22 mouse cellular contexts compared by ENCODE assay signal in the genomic region with DNA sequence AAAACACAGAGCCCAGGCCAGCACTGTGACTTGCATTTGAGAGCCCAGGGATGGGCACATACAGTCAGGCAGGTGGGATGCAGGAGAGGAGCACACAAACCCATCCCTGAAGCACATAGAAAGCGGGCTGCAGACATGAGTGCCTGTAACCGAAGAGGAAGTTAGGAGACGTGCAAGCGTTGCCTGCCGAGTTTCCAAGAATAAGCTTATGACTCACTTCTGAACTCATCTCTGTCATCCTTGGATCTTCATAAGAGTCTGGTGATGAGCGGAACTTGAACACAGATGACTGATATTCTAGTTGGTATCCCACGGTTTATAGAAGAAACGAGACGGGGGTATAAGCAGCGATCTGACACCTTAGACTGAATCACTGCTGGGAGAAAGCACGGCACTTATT. TPM values are rescaled to one million over a fixed set of nuclear protein-coding genes. Genes with fewer than 3 reads are reported as not detected.
A peak's percentile ranks its signal among the peaks of the same experiment; 100 is the strongest.
DNase-seq lines count a peak whose midpoint lies in the region; ATAC-seq lines count a peak whose summit lies in the region.
"Had no signal": no experiment of that assay in that cellular context is flagged by ENCODE, and none has a peak within 500 bp of the region (broad histone marks: within the 10 kb centered on the region; RNA-seq: fewer than 3 reads in every experiment).

No protein-coding gene starts in this region.

- no peak for DNase-seq in heart, adult 8-10 months (ENCODE audit: low spot score)
- peak; percentile 23 for DNase-seq in lung, postnatal 36 days
- no peak for DNase-seq in lung, postnatal 25 days (ENCODE audit: low spot score)
- no peak for DNase-seq in retina, postnatal 1 day
- no peak for DNase-seq in embryo, embryonic 9.5 days (ENCODE audit: extremely low spot score)
- DNase-seq: cerebellum, adult 9-11 months; heart, adult 11 months; heart, postnatal 14 days; kidney, adult 2 months; kidney, postnatal 14 days; layer of hippocampus, postnatal 36 days; lung, embryonic 14.5 days; right cerebral cortex, postnatal 25 days; thymus, postnatal 14 days had no signal

- ATAC-seq in heart, embryonic 11.5 days (replicated peaks; ENCODE audit: insufficient number of reproducible peaks, low FRiP score, low TSS enrichment): no peak
- peak; percentile 55 for ATAC-seq in granulocyte monocyte progenitor cell, adult 5-6 weeks (replicated peaks; ENCODE audit: poor library complexity, severe bottlenecking)

- H3K27ac ChIP-seq in heart, embryonic 11.5 days (ENCODE audit: low read depth, low read length): no peak overlapping the region
- H3K27ac ChIP-seq in macrophage: peak overlapping the region; percentile 48
- H3K27ac ChIP-seq: hindbrain, embryonic 12.5 days; layer of hippocampus, adult 2 months; limb, embryonic 12.5 days; midbrain, embryonic 12.5 days; stomach, postnatal 0 days had no signal

- H3K9me3 ChIP-seq in heart, embryonic 11.5 days (replicated peaks; ENCODE audit: control insufficient read depth, low read length): 0 out of 2 replicates have a peak, but pooled peaks cover 3% of the 10 kb centered on the region

- H3K27me3 ChIP-seq in heart, embryonic 11.5 days (ENCODE audit: control insufficient read depth, insufficient read depth, low read length): no peaks in the 10 kb centered on the region
- H3K27me3 ChIP-seq: hindbrain, embryonic 12.5 days; limb, embryonic 12.5 days; midbrain, embryonic 12.5 days had no signal

- H3K79me2 ChIP-seq in macrophage (ENCODE audit: inconsistent target): no peaks in the 10 kb centered on the region

- H3K9ac ChIP-seq in heart, embryonic 11.5 days (ENCODE audit: low read depth, low read length): no peak overlapping the region
- H3K9ac ChIP-seq: hindbrain, embryonic 12.5 days; limb, embryonic 12.5 days; lung, embryonic 14.5 days; midbrain, embryonic 12.5 days had no signal

- WGBS in heart, embryonic 11.5 days (ENCODE audit: insufficient replicate concordance): 90% methylated on average over 11 of the region's 11 CpGs
- 41% methylated on average over 11 of the region's 11 CpGs for WGBS in macrophage (ENCODE audit: missing documents)

- no peaks in the 10 kb centered on the region; the same call in 1 of the 2 replicates for H3K4me1 ChIP-seq in heart, embryonic 11.5 days (ENCODE audit: control insufficient read depth, insufficient read depth, low read length)
- H3K4me1 ChIP-seq: hindbrain, embryonic 12.5 days; limb, embryonic 12.5 days; midbrain, embryonic 12.5 days had no signal

- H3K4me2 ChIP-seq in heart, embryonic 11.5 days: peak overlapping the region; percentile 37; the same call in 1 of the 2 replicates
- H3K4me2 ChIP-seq: hindbrain, embryonic 12.5 days; limb, embryonic 12.5 days; lung, embryonic 14.5 days; midbrain, embryonic 12.5 days had no signal

- H3K36me3 ChIP-seq in heart, embryonic 11.5 days (ENCODE audit: control insufficient read depth, insufficient read depth, low read length): no peaks in the 10 kb centered on the region
- H3K36me3 ChIP-seq in macrophage (ENCODE audit: inconsistent target): no peaks in the 10 kb centered on the region
- H3K36me3 ChIP-seq: hindbrain, embryonic 12.5 days; limb, embryonic 12.5 days; midbrain, embryonic 12.5 days had no signal

- no peak overlapping the region for H3K4me3 ChIP-seq in heart, embryonic 11.5 days (ENCODE audit: low read depth, low read length)
- H3K4me3 ChIP-seq in macrophage (ENCODE audit: inconsistent target): no peak overlapping the region
- H3K4me3 ChIP-seq: hindbrain, embryonic 12.5 days; layer of hippocampus, adult 2 months; limb, embryonic 12.5 days; midbrain, embryonic 12.5 days had no signal

RNA-seq across cellular contexts. Expression of gene Fam241a, which starts 36.3 kb away (rescaled TPM):
- 9.8 and 11.0 TPM in 2 replicates for polyA plus RNA-seq in heart, embryonic 11.5 days (2014; fragmentation: Nextera tagmentation; extraction: Ambion mirVana)
- total RNA-seq in heart, adult 8-10 months (2022): 1 to 10 TPM; 3.1 to 4.4 (median 3.9) TPM
- 16.4 and 18.0 TPM in 2 replicates for total RNA-seq in granulocyte monocyte progenitor cell, adult 5-6 weeks (2014; fragmentation: Nextera tagmentation)
- total RNA-seq in granulocyte monocyte progenitor cell, adult 5-6 weeks (2017): 20.0 and 28.2 TPM in 2 replicates
- total RNA-seq in macrophage (2018; cell fraction: chromatin; rRNA removed): 100 to 1,000 TPM in 1 of 26 experiments, 10 to 100 TPM in 17, 1 to 10 TPM in 8; 3.0 to 116 (median 22.4) TPM
- total RNA-seq in macrophage (2018; cell fraction: cytosol; rRNA removed): 10 to 100 TPM; 15.9 to 61.5 (median 29.4) TPM
- total RNA-seq in macrophage (2018; cell fraction: nucleus; rRNA removed): 100 to 1,000 TPM in 5 of 26 experiments, 10 to 100 TPM in 21; 10.3 to 162 (median 49.9) TPM
- 15.0 to 30.5 TPM (median 21.3 TPM) in 3 replicates for polyA plus RNA-seq in macrophage (2018)
